Mouse (Mus musculus): ENCODE results near the gene Cacna2d2.

Cacna2d2 gene

DNA sequence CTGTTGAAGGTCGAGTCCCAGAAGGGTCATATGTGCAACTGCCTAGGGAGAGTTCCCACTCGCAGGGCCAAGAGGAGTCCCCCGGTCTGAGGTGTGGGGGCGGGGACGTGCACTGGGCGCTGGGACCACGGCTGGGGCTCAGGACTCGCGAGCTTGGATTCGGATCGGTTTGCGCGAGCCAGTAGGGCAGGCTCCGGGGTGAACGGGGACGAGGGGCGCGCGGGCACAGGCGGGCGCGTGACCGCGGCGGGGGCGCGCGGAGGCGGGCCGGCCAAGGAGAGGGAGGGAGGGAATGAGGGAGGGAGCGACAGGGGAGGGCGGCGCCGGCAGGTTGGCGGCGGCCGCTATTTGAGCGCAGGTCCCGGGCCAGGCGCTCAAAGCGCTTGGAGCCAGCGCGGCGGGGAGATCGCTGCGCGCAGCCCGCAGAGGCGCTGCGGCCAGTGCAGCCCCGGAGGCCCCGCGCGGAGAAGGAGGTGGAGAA is at the start of gene Cacna2d2:
Cacna2d2 (plus strand) TSS at position 122 of the 481 bp plus-strand sequence.
- DNase-seq (ENCODE audit: low read depth in 2 of 2, low spot score in 2 of 2), result no peak

DNA sequence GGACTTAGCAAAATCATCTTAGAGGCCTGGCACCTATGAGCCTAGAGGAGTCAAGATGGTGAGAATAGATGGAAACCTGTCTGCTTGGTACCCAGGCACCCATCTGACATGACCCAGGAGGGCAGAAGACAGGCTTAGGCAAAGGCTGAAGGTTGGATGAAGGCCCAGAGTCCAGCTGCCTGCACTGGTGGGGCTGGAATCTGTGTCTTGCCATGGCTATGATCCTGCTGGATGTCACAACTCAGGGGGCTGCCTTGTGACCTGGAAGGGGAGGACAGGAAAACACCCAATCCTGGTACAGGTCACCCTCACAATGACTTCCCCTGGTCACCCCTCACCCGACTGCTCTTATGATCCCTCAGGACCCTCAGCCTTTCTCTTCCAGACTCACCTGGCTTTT is 44.6 kb upstream of the Cacna2d2 start:
- DNase-seq (ENCODE audit: low read depth in 2 of 2, low spot score in 2 of 2), result no peak

DNA sequence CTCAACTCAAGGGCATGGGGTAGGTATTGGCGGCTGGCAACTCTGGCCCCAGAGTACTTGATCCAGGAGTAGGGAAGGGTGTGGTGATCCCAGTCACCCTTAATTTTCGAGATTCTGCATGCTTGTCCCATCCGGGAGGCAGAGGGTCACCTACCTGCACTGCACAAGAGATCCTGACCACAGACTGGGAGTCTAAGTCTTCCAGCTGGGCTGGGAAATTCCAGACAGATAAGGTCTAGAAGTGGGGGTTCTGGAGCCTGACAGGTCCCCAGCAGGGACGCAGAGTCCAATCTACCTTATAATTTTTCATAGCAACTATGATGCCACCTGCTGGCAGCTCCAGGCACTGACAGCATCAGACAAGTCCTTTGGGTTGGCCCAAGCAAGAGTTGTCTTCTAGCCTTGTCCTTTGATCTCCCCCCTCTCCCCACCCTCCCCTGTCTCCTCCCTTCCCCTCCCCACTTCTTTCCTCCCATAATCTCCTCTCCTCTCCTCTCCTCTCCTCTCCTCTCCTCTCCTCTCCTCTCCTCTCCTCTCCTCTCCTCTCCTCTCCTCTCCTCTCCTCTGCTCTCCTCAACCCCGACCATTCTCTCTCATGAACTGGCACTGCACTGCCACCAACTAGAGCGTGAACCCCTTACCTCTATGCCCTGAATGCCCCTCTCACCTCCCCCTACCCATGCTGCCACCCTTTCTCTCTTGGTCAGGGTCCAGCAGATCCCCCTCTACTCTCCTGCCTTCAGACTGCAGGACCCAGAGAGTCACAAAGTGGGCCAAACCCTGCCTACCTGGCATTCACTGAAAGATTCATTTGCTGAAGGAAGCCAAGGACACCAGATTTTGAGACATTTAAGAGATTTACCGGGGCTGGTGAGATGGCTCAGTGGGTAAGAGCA is 43.3 kb upstream of the Cacna2d2 start:
- peak; percentile 41 to 59 for DNase-seq (ENCODE audit: low read depth in 2 of 2, low spot score in 2 of 2)

DNA sequence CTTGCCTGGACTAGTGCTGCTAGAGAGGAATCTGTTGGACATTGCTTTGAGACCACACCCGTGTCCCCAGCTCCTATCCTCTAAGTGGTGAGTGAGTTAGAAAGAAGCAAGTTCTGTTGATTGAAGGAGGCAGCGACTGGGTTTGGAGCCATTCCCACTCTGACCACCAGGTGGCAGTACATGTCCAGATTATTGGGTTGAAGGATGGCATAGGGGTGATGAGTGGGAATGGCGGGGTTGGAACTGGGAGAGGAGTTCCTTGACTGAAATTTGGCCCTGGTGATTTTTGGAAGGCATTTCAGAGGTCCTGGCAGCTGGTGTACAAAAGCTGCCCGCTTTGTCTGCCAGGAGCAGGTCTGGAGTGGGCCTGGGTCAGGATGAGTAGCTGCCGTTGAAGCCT is 41.8 kb upstream of the Cacna2d2 start:
- DNase-seq (ENCODE audit: low read depth in 2 of 2, low spot score in 2 of 2), result peak; percentile 63 to 73

DNA sequence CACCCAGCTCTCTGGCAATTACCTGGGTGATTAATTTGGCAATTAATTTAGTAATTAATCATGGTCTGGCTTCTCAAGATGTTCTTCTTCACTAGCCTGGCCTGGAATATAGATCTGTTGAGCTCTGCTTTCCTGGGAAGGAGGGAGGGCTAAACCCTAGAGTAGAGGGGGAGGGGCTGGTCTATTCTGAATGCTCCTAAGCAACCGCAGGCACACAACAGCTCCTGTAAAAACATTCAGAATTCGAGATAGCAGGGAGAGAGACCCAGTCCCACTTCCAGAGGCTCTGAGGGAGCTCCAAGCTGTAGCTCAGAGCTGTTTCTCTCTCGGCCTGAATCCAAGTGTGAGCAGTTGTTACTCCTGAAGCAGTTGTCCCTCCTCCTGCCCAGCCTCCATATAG is 38.4 kb upstream of the Cacna2d2 start:
- no peak for DNase-seq (ENCODE audit: low read depth in 2 of 2, low spot score in 2 of 2)

DNA sequence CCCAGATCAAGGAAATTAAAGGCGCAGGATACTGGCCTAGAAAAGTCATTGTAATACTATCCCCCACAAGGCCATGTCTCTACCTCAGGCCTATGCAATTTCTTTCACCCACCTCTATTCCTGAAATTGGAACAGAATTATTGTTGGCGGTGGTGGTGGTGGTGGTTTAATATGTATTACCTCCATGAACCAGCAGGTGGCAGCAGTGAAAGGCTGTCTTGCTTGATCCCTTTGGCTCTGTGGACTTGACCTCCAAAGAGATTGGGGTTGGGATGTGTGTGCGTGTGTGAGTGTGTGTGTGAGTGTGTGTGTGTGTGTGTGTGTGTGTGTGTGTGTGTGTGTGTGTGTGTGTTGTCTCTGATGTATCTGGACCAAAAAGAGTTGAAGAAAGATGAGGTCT is 32.8 kb upstream of the Cacna2d2 start:
- DNase-seq (ENCODE audit: low read depth in 2 of 2, low spot score in 2 of 2), result peak; percentile 26 to 45

DNA sequence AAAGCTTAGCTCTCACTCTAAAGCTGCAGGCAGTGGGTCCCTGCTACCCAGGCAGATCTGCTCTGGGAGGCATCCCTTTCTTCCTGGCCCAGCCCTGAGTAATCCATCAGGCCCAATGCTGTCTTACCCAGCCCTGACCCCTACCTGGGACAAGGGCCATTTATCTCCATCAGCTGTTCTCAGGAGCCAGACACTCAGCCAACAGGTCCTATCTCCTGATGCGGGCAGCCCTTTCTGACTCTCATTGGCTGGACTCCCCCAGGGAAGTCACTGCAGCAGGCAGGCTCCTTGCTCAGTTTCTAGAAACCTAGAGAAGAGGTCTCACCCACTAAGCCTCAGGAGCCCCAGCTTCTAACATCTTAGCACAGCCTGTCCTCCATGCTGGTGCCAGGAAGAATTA is 31.1 kb upstream of the Cacna2d2 start:
- DNase-seq (ENCODE audit: low read depth in 2 of 2, low spot score in 2 of 2), result no peak

DNA sequence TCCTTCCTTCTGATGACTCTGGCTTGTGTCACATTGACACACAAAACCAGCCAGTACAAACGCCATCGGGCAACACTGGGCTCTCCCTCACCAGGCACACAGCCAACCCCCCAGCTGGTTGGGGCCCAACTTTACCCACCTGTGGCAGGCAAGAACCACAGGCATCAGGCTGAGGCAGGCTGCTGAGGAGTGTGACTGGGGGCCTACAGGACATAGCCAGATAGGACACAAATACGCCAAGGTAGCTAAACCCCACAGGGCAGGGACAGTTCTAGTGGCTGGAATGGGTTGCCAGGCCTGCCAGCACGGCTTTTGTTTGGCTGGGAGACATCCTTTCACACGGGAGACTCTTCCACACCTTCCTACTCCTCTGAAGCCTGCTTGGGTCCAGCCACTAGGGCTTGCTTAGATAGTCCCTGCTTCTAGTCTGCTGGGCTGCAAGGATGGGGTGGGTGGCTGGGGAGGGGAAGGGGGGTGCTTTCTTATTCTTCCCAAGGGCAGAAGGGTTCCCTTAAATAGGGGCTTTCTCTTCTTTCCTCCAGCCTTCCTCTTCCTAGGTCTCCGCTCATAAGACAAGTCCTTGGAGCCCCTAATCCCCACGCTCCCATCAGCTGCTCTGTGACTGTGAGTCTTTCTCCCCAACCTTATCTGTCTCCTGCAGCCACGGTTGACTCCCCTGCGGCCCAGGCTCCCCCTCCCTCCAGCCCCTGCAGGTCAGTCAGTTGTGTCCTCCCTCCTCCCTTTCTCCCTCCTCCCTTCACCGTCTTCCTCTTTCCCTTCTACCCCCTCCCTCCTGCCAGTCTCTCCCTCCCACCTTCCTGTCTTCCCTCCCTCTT is 29.9 kb upstream of the Cacna2d2 start:
- no peak for DNase-seq (ENCODE audit: low read depth in 2 of 2, low spot score in 2 of 2)

DNA sequence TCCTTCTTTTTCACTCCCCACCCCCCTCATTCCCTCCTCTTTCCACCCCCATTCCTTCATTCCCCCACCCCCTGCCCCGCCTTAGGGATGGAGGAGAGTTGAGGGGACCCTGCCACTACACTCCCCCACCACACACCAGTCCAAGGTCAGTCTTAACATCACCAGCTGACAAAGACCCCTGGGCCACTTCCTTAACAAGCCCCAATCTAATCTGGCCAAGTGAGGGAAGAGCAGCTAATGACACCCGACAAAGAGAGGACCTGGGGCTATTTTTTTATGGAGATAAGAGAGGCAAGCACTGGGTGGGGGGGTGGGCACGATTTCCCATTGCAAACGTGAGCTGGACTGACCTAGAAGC is 29.3 kb upstream of the Cacna2d2 start:
- no peak for DNase-seq (ENCODE audit: low read depth in 2 of 2, low spot score in 2 of 2)

DNA sequence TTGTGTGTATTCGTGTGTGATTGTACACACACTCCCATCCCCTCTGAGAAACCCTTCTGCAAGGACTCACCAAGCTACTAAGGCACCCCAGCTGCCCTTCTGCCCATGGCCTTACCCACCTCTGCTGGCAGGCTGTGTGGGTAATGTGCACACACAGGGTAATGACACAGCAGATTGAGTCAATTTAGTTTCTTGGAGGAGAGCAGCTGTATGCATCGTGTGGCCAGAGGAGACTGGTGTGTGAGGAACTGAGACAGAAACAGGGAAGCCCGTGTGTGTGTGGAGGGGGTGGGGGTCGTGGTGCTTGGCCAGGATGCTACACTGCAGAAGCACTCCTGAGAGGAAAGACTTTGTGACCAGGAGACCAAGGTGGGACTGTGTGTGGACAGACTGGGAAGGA is 27.0 kb upstream of the Cacna2d2 start:
- DNase-seq (ENCODE audit: low read depth in 2 of 2, low spot score in 2 of 2), result no peak

DNA sequence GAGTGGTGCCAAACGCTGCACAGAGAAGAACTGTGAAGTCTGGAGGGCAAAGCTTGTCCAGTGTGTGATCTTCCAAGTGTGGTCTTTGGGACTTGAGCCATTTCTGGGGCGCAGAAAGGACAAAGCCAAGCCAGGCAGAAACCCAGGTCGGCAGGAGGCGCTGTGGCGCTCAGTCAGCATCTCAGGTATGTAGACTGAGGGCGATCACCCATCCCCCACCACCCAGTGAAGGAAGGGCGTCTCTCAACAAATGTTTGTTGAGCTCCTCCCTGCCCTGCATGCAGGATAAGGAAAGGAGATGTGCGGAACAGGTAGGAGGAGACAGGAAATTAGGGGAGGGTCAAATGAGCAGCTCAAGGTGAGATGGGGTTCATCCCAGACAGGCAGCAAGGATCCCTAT is 24.8 kb upstream of the Cacna2d2 start:
- no peak for DNase-seq (ENCODE audit: low read depth in 2 of 2, low spot score in 2 of 2)

DNA sequence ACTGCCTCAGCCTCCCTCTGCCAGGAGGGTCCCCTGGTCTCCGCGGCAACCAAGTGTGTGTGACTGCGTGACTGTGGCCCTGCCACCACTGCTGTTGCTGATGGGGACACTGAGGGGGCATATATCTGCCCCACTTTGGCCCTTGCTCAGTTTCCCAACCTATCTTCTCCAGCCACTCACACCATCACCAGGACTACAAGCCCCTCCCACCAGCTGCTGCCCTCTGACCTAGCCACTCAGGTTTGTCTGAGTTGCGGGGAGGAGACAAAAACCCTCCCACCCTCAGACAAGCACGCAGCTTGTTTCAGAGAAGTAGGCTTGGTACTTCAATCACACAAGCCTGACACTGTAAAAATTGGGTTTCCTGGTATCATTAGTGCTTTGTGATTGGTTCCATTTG is 24.0 kb upstream of the Cacna2d2 start:
- no peak for DNase-seq (ENCODE audit: low read depth in 2 of 2, low spot score in 2 of 2)

DNA sequence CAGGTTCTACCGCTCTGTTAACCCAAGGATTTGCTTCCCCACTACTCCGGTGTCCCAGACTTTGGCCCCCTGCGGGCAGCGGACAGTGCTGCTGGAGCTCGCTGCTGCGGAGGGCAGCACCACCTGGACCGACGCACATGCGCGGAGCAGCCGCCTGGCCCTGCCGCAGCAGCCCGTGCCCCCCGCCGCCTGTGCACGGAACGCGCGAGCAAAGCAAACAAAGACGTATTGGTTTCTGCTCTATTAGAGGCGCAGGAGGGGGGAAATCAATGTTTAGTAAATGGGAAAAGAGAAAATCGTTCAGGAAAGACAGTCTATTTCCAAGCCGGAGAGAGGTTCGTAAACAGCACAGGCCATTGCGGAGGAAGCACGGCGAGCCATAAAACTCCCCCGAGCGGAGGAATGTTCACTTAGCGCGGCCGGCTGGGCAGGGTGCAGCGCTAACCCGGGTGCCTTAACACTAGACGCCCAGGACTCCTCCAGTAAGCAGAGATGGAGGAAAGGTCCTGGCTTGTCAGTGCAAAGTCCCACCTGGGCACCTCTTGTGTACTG is 21.4 kb upstream of the Cacna2d2 start:
- no peak for DNase-seq (ENCODE audit: low read depth in 2 of 2, low spot score in 2 of 2)

DNA sequence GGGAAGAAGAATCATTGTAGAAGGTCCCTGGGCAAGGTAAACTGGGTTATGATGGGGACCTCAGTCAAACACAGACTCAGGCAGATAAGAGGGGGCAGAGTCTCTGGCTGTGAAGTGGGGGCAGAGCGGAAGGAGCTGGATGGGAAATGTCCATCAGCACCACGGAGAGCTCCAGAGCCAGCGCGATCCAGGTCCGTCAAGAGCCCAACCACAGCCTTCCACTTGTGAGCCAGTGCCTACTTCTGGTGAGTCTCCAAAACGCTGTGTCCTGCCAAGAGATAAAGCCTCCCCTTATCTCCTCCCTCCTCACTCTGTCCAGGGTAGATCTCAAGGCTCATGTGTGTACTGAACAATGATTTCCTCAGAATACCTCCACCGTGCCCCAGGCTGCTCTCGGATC is 17.7 kb upstream of the Cacna2d2 start:
- DNase-seq (ENCODE audit: low read depth in 2 of 2, low spot score in 2 of 2), result no peak

DNA sequence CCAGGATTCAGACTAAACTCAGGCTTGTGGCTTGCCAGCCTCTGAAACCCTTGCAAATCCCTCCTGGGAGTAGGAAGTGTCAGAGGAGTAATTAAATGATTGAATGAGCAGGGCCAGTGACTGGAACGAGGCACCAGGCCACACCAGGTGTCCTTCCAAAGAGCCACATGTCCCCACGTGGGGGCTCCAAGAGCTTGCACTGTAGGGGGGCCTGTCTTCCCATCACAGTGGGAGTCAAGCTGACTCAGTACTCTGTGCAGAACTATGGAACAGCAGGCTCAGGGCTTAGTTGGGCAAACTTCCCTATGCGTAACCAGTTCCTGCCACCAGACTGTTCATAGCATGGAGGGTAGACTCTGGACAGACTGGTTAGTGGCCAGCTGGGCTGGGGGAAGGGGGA is 15.0 kb upstream of the Cacna2d2 start:
- no peak for DNase-seq (ENCODE audit: low read depth in 2 of 2, low spot score in 2 of 2)

DNA sequence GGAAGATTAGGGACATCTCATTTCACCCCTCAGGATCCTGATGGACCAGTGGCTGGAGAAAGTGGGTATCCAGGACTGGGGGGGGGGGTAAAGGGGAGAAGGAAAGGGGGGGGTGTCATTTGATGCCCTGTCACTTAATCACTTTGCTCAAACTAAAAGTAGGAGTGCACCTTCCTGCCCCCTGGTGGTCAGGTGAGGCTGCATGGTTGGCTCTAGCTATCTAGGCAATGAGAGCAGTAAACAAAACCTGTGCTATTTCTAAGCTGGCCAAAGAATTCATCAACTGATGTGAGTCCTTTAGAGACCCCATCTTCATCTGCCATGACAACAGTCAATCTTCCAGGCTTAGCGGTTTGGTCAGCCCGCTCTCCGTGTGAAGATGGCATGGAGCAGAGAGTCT is 12.7 kb upstream of the Cacna2d2 start:
- DNase-seq (ENCODE audit: low read depth in 2 of 2, low spot score in 2 of 2), result peak in 1 of 2 experiments; percentile 35

DNA sequence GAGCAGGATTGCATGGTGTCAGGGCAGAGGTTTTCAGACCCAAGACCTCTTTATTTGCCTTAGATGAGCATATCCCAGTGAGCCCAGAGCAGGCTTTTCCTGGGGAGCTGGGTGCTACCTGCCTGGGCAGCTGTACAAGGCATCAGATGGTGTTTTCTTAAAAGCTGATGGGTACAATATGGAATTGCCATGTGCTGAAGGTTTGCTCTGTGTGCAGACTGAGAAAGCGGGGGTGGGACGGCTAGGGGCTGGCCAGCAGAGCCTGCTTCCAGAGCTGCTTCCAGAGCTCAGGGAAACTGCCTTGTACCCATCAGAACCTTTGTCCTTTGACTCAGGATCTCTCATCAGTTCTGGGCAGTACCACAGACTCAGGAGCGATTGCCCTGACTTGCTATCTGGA is 11.7 kb upstream of the Cacna2d2 start:
- no peak for DNase-seq (ENCODE audit: low read depth in 2 of 2, low spot score in 2 of 2)

DNA sequence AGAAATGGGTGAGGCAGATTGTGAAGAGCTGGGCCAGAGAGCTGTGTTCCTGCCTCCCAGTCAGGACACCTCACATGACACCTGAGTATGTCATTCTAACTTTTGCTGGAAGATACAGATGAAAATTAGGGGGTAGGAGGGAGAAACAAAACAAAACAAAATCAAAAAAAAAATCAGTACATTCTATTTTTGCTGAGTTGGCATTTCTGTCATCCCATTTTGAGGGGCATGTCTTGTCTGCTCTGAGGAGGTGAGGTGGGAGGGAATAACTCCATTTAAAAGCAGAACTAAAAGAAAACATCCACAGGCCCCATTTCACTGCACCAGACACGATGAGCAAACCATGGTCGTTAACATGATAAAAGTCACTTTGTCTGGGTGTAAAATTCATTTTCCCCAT is 11.1 kb upstream of the Cacna2d2 start:
- DNase-seq (ENCODE audit: low read depth in 2 of 2, low spot score in 2 of 2), result no peak

DNA sequence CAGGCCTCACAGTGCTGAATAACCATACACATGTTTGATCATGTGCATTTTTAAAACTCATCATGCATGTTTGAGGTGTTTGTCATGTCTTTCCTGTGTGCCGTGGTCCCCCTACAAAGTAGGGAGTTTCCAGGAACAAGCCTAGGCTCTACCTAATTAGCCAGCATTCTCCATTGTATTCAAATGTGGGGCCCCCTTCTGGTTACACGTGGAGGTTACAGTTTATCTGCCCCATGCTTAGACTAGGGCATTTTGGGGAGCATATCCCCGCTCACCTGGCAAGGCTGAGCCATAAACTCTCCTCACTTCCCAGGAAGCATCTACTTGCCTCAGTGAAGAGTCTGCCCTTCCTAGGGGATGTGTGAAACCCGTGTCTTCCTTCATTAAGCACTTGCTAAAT is 3.0 kb upstream of the Cacna2d2 start:
- no peak for DNase-seq (ENCODE audit: low read depth in 2 of 2, low spot score in 2 of 2)

DNA sequence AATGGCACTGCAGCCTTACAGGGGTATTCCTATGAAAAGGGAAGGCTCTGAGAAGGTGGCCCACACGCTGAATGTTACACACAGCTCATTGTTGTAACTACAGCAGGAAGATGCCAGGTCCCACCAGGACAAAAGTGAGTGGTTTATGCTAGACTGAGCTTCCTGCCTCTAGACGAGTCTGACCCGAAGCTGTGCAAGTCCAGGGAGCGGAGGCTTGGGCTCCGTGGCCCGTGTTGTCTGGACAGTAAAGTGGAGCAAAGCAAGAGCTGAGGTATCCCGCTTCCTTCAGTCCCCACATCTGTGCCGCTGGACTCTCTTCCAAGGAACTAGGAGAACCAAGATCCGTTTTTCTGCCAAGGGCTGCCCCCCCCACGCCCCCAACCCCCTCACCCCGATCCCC is 444 bp upstream of the Cacna2d2 start:
- no peak for DNase-seq (ENCODE audit: low read depth in 2 of 2, low spot score in 2 of 2)

DNA sequence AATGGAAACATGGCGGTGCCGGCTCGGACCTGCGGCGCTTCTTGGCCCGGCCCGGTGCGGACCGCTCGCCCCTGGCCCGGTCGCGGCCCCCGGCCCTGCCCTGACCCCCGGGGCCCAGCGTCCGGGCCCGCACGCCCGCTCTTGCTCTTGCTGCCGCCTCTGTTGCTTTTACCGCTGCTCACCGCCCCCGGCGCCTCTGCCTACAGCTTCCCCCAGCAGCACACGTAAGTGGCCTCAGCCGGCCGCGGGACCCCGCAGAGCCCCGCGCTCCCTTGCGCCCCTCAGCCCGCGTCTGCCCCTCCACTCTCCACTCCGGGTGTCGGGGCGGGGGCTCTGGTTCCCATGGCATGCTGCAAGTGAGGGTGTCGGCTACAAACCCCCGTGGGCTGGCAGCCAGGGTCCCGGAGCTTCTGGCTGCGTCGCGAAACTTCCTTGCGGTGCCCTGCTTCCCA is 674 bp downstream of the Cacna2d2 start:
- no peak for DNase-seq (ENCODE audit: low read depth in 2 of 2, low spot score in 2 of 2)
